Mouse (Mus musculus) ZHBTc4 (cell line): ENCODE measurements at regions not wholly inside any gene's neighbourhood (a gene's known extent, or its start where the extent isn't known, plus 50 kb on each side); places are given as distances from the start of the nearest gene placed in this dataset.

Experiments used
- DNase-seq: peaks from one replicate; pipeline ENCODE4 v3.0.0-alpha.2; 2011; ENCODE audit warnings: low read depth, low spot score

GRCm38 (mm10) chr9:49175586-49176286 is 74.6 kb upstream of the Gm4894 start:
- peak; percentile 76 for DNase-seq

DNA sequence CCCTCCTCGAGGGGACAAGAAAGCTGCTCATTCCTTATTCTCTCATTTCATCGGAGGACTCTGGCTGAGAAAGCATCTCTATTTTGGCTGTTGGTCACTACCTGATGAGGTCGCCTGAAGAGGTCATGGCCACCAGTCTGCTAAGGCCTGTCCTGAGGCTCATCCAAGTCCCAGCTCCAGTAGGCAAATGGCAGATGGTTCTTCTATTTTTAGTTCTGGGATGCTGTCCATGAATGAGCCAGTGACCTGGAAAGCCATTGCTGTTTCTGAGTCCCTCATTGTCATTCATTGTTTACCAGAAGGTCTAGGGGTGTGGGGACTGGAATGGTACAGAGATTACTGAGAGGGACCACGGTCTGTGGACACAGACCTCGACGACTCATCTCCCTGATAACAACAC is 71.8 kb upstream of the Gm4894 start:
- no peak for DNase-seq

GRCm38 (mm10) chr9:49184786-49185185 is 65.5 kb upstream of the Gm4894 start:
- no peak for DNase-seq

DNA sequence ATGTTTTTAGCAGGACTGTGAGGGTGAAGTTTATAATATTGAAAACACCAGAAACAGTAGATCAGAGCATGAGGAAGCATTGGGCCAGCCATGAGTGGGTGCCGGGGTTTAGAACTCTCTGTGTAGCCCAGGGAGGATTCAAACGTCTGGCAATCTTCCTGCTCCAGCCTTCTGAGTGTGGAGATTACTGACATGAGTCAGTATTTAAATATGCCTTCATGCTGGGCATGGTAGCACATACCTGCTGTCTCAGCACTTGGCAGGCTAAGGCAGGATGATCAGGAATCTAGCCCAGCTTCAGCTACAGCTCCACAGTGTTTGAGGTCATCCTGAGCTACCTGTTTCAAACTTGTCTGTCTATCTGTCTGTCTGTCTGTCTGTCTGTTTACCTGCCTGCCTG is 60.9 kb upstream of the Gm4894 start:
- no peak for DNase-seq

- no peak for DNase-seq
Observed at GRCm38 (mm10) chr9:49192776-49193175, 57.6 kb upstream of the Gm4894 start.
